Mouse (Mus musculus): ENCODE data around the gene Zfp940. TPM values are rescaled to one million over a fixed set of nuclear protein-coding genes. Genes with fewer than 3 reads are reported as not detected.
"Not testable (repeated sequence)": the region's sequence is repeated elsewhere in the genome, so short reads cannot be mapped to it uniquely, and the experiment has no call there.

The Zfp940 gene
- 10 to 100 TPM; 17.4 to 17.8 TPM for total RNA-seq (2021)
- long read RNA-seq, experiment 1, partial matches to known transcripts, result 1 of 13 reads
- long read RNA-seq, experiment 1, other reads (novel, unspliced or antisense), result 8 of 13 reads
- long read RNA-seq, experiment 2, transcript Zfp940-201 (5 exons, 2,764 nt), result major isoform, 5 of 16 reads
- long read RNA-seq, experiment 2, partial matches to known transcripts, result 1 of 16 reads
- long read RNA-seq, experiment 2, other reads (novel, unspliced or antisense), result 8 of 16 reads

DNA sequence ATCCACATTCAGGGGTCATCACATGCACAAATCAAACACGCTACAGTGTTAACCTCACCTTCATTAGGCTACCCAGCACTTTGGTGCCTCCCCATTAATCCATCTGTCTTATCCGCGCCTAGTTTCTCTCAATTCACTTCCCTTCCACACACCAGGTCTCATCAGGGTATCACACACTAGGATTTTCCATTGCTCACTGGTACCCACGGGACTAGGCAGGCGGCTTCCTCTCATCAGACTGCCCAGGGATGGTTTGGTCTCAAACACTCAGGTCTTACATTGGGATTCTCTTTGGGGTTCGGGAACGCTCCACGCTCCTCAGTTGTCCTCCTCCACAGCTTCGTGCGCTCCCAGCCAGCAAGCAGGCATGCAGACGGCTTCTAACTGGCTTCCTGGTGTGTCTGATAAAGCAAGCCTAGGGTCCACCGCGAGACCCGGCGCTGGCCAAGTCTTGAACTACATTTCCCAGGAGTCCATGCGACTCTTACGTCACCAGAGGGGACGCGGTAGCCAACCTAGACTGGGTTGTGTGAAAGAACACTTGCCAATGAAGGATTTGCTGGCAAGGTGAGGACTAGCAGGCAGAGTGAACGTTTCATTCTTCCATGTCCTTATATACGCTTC lies at the start of gene Zfp940:
Zfp940 (minus strand) TSS at position 451 of the 624 bp plus-strand sequence.
- H3K4me3 ChIP-seq, result peak within 1 kb of the TSS; percentile 71
- peak; percentile 28 for TF ChIP-seq CTCF (conservative IDR thresholded peaks at IDR 0.05)
- peak within 1 kb of the TSS; percentile 85 for H3K27ac ChIP-seq
- peak; percentile 89 for DNase-seq (ENCODE audit: low spot score in 2 of 2)

DNA sequence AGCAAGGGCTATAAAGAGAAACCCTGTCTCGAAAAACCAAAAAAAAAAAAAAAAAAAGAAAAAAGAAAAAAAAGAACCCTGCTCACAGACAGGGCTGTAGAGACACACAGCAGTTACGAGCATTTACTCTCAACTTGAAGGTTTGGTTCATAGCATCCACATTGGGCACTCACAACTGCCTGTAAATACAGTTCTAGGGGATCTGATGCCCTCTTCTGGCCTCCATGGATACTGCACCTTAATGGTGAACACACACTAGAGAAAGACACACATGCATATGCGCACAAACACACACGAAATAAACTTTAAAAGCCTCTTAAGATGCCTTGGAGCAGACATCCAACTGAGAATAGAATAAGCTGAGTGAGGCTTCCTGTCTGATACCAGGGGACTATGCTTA lies 44.9 kb upstream of the Zfp940 start:
- DNase-seq (ENCODE audit: low spot score in 2 of 2), result no peak
- Histone ChIP-seq H3K27ac (no peak overlapping the region), H3K4me3 (no peak overlapping the region)
- peak; percentile 38; the same call in 1 of the 2 replicates for TF ChIP-seq CTCF (conservative IDR thresholded peaks at IDR 0.05)

DNA sequence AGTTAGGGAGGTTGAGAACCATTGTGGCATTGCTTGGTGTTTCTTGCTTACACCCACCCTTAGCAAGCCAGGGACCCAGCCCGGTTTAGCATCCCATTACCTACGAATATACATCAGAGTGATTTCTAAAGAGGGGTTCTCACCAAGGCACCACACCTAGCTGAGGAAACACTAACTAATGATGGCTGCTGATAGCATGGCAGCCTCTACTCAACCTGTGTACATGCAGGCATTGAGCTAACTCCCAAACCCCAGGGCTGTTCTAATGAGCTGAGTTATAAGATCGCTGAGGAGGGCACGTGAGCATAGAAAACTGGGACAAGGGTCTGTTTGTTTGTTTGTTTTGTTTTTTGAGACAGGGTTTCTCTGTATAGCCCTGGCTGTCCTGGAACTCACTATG lies 39.3 kb upstream of the Zfp940 start:
- Histone ChIP-seq H3K27ac (no peak overlapping the region), H3K4me3 (no peak overlapping the region)
- no peak for DNase-seq (ENCODE audit: low spot score in 2 of 2)
- no peak for TF ChIP-seq CTCF (conservative IDR thresholded peaks at IDR 0.05)

DNA sequence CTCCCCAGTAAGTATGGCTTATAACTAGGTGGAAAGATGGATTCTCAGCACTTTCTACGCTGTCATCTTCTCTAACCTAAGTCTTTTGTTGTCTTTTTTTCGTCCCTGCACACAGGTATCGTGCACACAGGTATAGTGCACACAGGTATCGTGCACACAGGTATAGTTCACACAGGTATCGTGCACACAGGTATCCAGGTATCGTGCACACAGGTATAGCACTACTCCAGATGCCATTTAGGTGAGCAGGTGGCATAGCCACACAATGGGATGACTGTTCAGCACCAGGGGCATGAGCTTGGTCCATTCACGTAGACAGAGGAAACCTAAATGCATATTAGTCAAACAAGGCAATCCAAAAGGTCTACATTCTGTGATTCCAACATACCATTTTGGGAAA lies 37.0 kb upstream of the Zfp940 start:
- no peak for TF ChIP-seq CTCF (conservative IDR thresholded peaks at IDR 0.05)
- DNase-seq (ENCODE audit: low spot score in 2 of 2), result no peak
- Histone ChIP-seq H3K4me3 (no peak overlapping the region), H3K27ac (no peak overlapping the region)

DNA sequence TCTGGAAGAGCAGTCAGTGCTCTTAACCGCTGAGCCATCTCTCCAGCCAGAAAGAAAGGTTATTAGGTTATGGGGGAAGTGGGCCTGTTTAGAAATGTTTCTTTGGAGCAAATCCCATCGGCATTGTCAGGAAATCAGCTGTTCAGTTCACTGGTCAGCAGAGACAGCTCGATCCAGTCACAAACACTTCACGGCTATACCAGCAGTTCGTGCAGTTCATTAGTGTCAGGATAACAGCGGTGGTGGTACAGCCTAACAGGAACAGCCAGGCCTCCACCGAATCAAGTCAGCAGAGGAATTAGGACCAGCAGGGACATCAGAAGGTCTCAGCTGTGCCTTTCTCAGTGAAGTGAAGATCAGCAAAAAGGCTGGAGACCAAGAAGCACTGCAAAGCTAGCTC lies 27.4 kb upstream of the Zfp940 start:
- H3K4me3 ChIP-seq, result no peak overlapping the region
- no peak for DNase-seq (ENCODE audit: low spot score in 2 of 2)
- H3K27ac ChIP-seq, result no peak overlapping the region
- TF ChIP-seq CTCF (conservative IDR thresholded peaks at IDR 0.05), result no peak

DNA sequence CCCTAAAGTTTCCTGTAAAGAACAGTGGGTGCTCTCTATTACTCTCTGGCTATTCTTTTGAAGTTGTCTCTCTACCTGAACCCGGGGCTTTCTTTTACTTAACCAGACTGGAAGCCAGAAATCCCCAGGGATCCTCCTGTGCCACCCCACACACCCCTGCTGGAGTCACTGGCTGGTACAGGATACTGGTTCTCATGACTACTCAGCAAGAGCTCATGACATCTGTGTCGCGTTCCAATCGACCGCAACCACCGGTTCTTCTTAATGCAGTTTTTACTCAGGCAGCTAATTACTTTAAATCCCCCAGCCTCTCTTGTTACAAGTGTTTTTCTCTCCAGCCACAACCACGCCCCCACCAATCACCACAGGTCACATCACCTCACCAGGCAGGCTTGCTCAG lies 26.6 kb upstream of the Zfp940 start:
- no peak overlapping the region for H3K4me3 ChIP-seq
- TF ChIP-seq CTCF (conservative IDR thresholded peaks at IDR 0.05), result no peak
- DNase-seq (ENCODE audit: low spot score in 2 of 2), result no peak
- no peak overlapping the region for H3K27ac ChIP-seq

DNA sequence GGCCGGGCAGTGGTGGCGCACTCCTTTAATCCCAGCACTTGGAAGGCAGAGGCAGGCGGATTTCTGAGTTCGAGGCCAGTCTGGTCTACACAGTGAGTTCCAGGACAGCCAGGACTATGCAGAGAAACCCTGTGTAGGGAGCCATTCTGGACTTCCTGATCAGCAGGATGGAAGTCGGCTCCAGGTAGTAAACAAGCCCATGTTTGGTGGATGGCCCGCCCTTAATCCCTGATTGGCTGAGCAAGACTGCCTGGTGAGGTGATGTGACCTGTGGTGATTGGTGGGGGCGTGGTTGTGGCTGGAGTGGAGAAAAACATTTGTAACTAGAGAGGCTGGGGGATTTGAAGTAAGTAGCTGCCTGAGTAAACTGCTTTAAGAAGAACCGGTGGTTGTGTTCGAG lies 24.1 kb upstream of the Zfp940 start:
- not testable (repeated sequence) for H3K4me3 ChIP-seq; H3K27ac ChIP-seq; DNase-seq (ENCODE audit: low spot score in 2 of 2)

DNA sequence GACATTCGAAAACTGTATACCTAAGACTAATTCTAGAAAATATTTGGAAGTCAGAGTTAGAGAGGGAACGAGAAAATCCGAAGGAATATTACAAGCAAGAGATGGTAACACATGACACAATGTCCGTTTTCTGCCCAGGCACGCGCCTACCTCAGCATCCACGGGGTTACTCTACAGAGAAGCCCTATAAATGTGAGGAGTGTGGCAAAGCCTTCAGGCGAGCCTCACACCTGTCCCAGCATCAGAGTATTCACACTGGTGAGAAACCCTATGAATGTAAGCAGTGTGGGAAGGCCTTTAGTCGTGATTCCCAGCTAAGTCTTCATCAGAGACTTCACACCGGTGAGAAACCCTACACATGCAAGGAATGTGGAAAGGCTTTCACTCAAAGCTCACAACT lies 20.8 kb upstream of the Zfp940 start:
- no peak for TF ChIP-seq CTCF (conservative IDR thresholded peaks at IDR 0.05)

DNA sequence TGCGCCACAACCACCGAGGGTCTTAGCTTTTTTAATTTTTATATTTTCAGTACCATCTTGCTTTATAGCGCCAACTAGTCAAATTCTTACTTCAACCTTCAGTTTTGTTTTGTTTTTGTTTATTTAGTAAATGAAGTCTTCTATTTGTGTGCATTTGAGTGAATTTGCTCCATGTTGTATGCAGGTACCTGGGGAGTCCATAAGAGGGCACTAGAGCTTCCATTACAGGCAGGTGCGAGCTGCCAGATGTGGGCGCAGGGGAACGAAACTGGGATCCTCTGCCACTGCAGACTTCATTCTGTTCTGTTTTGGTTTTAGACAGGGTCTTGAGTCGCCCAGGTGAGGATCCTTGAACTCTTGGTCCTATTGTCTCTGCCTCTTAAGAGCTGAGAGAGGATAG lies 8.2 kb upstream of the Zfp940 start:
- peak; percentile 47 for TF ChIP-seq CTCF (conservative IDR thresholded peaks at IDR 0.05)
- Histone ChIP-seq H3K27ac (no peak overlapping the region; the same call in 1 of the 2 replicates), H3K4me3 (no peak overlapping the region)
- DNase-seq (ENCODE audit: low spot score in 2 of 2), result no peak

More for the DNA sequence above, 20.8 kb upstream of the Zfp940 start:
- DNase-seq (ENCODE audit: low spot score in 2 of 2), result no peak
- Histone ChIP-seq H3K27ac (no peak overlapping the region), H3K4me3 (no peak overlapping the region)

DNA sequence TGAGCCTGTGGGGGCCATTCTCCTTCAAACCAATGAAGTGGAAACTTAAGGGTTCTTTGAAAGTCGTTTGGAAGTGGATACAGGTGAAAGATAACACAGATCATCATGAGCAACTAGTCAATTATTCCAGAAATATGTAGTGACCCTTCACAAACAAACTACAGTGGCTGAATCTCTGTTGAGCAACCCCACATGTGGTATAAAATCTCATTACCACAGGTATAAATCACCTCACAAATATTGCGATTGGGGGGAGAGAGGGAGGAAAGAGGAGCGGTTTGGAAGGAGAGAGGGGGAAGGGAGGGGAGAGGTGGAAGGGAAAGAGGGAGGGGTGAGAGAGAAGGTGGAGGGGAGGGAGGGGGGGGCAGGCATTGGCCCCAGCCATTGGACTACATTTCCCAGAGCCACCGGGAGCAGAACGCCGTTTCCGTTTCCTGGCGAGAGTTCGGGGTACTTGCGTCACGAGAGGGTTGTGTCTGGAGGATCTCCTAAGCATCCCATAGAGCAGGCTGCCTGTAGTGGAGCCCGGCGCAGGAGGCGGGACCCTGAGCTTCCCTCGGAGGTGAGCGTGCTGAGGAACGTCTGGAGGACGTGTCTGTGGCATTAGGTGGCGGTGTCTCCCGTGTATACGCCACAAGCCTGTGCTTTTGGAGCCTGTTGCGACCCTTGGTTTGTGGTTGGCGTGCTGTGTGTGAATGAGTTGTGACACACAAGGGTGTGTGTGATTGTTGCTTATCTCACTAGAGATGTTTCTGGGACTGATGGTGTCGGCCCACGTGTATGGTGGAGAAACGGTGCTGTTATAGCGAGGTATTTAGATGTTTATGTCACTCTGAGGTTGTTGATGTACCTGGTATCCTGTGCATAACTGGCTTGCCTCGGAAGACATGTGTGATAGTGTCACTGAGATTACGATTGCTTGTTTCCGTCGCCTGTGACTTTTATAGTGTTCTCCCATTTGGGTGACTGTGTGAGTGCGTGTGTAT lies 6.4 kb upstream of the Zfp940 start, which contains the start of gene Zfp420:
Zfp420 (plus strand) TSS at position 448 of the 986 bp plus-strand sequence.
- TF ChIP-seq CTCF (conservative IDR thresholded peaks at IDR 0.05), result peak; percentile 44

DNA sequence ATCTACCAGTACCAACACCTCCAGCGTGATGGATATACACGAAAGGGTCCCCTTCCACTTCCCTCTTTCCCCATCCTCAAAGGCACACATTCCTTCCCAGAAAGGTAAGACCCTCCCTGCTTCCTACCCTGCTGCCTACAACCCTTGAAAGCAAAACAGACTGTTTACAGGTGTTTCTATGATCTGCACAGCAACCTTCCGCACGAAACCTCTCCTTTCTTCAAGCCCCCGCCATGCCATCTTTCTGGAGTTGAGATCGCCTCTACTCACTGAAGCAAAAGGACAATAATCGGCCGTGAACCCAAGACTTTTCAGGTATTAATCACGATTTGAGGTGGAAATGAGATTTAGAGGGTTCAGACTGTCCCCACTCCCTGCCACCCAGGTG lies 644 bp downstream of the Zfp940 start:
- TF ChIP-seq CTCF (conservative IDR thresholded peaks at IDR 0.05), result no peak
- Histone ChIP-seq H3K4me3 (peak overlapping the region; percentile 71), H3K27ac (peak overlapping the region; percentile 85)
- no peak for DNase-seq (ENCODE audit: low spot score in 2 of 2)

More for the DNA sequence above, 6.4 kb upstream of the Zfp940 start, which contains the start of gene Zfp420:
- peak; percentile 94 to 95 for DNase-seq (ENCODE audit: low spot score in 2 of 2)
- Histone ChIP-seq H3K27ac (peak within 1 kb of the TSS; percentile 80), H3K4me3 (peak within 1 kb of the TSS; percentile 94)

DNA sequence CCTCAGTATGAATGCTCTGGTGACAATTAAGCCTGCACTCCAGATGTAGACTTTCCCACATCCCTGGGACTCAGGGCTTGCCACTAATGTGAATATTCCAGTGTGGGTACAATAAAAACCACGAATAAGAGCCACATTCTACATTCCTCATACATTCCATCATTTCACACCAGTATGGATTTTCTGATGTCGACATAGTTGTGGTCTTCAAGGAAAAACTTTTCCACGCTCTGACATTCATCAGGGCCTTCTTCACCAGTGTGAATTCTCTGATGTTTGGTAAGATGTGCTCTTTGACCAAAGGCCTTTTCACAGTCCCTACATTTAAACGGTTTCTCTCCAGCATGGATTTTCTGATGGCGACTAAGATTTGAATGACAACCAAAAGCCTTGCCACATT lies 8.9 kb downstream of the Zfp940 start:
- Histone ChIP-seq H3K4me3 (no peak overlapping the region), H3K27ac (no peak overlapping the region)
- no peak for TF ChIP-seq CTCF (conservative IDR thresholded peaks at IDR 0.05)
- no peak for DNase-seq (ENCODE audit: low spot score in 2 of 2)

DNA sequence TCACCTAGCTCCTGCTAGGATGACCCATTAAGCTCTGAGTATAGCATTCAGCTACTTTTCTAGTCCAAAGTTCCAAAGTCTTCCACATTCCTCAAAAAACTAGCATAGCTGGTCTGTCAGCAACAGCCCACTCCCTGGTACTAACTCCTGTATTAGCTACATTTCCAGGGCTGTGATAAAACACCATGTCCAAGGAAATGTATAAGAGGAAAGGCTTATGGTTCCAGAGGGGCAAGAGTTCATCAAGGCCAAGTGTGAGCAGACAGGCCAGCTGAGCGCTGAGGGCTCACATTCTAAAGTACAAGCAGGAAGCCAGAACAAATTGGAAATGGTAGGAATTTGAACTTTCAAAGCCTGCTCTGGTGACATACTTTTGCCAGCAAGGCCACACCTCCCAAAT lies 11.4 kb downstream of the Zfp940 start:
- Histone ChIP-seq H3K4me3 (no peak overlapping the region), H3K27ac (no peak overlapping the region)
- no peak for TF ChIP-seq CTCF (conservative IDR thresholded peaks at IDR 0.05)
- no peak for DNase-seq (ENCODE audit: low spot score in 2 of 2)

Data from layer of hippocampus, adult 2 months (tissue).